Mouse (Mus musculus): ENCODE results near the gene Aaas. TPM values are rescaled to one million over a fixed set of nuclear protein-coding genes. Genes with fewer than 3 reads are reported as not detected.
"Not testable (repeated sequence)": the region's sequence is repeated elsewhere in the genome, so short reads cannot be mapped to it uniquely, and the experiment has no call there.

The Aaas gene
- total RNA-seq, 2 experiments from 2014 or later = 32.3 to 39.0 TPM

GRCm38 (mm10) chr15:102358126-102358525 lies 7.6 kb upstream of the Aaas start:
- no peak for DNase-seq (ENCODE audit: low spot score in 2 of 2)

DNA sequence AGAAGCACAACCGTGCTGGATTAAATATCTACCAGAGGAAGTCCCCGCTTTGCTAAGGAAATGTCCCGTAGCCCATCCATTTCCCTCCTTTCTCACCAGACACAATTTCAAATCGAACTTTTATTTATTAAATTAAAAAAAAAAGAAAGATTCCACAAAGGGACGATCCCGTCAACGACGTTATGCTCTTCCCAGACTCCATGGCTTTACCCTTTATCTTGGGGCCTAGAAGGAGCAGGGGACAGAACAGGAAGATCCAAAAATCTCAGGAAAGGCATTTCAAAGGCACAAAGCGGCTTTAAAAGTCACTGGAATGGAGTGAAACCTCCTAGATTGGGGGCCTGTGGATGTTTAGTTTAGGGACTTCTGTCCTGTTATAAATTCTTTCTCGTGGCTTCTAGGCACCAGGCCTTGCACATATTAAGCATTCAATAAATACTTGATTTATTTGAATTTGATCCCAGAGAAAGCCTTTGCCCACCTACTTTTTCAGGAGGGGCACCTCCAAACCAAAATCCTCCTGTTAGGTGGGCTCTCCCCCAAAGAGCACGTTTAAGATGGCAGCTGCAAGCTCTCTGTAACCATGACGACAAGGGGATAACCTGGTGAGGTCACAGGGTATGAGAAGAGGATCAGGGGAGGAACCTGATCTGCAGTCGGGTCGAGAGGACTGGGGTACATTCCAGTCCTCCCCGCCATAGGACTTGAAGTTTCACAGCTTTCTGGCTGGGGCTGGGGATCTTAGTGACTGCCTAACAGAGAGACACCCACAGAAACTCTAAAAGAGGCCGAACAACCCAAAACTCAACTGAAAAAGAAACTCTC lies 6.1 kb upstream of the Aaas start:
- no peak for DNase-seq (ENCODE audit: low spot score in 2 of 2)

GRCm38 (mm10) chr15:102355871-102356441 lies 5.4 kb upstream of the Aaas start:
- no peak for DNase-seq (ENCODE audit: low spot score in 2 of 2)

DNA sequence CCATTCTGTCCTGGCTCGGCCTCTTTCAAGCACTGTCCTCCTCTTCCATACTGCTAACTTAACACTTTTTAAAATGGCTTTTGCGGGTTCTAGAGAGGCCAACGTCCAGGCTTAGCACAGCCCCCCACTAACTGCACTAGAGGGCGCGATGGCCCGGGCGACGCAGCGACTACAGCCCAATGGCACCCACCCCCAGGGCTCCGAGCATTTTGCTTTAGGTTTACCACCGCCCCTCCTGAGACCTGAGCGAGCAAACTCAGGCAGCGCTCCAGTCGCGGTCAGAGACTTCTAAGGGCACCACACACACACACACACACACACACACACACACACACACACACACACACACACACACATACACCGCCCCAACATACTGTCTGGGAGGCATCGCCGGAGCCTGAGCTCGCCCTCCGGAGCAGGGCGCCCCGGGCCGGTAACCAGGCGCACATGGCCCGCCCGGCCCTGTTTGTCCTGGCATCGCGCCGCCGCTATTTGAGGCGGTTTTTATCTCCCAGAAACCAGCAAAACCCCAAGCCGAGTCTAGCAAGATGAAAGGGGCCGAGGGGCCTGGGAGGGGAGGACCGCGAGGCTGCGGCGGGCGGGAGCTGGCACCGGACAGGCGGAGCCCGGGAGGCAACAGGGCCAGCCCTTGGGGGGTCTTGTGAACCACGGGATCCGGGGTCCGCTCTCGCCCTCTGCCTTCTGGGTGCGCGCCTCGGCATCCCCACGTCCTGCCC lies 4.7 kb upstream of the Aaas start:
- DNase-seq (ENCODE audit: low spot score in 2 of 2) = peak in 1 of 2 experiments; percentile 18

DNA sequence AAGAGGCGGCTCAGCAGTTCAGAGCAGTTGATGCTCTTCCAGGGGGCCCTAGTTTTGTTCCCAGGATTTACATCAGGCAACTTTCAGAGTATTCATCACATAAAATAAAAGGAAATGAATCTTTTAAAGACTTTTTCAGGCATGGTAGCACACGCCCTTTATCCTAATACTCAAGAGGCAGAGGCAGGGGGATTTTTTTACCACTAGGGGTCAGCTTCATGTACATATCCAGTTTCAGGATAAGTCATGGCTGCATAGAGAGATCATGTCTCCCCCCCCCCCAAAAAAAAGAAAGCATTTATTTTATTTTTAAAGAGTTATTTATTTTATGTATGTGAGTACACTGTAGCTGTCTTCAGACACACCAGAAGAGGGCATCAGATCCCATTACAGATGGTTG lies 3.4 kb upstream of the Aaas start:
- DNase-seq (ENCODE audit: low spot score in 2 of 2) = no peak

GRCm38 (mm10) chr15:102352177-102352576 lies 1.6 kb upstream of the Aaas start:
- DNase-seq (ENCODE audit: low spot score in 2 of 2) = no peak

GRCm38 (mm10) chr15:102350942-102351291 lies 346 bp upstream of the Aaas start:
- DNase-seq (ENCODE audit: low spot score in 2 of 2) = no peak

DNA sequence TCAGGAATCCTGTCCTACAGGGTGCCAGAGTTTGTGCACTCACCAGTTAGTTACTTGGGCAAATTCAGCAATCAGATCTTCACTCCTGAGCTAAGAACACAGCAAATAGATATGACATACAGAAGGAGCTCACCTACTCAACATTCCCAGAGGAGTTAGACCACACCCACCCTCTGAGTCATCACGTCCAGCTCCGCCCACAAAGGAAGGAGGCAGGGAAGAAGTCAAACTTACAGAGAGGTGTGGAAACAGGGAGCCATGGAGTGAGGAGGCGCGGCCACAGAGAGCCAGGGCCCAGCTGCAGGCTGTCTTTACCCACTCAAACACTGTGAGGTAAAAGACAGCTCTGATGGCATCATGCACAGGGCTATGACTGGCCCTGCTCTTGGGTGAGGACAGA lies 4.1 kb downstream of the Aaas start:
- no peak for DNase-seq (ENCODE audit: low spot score in 2 of 2)

- DNase-seq (ENCODE audit: low spot score in 2 of 2) = no peak
These were observed 6.1 kb downstream of the Aaas start for GRCm38 (mm10) chr15:102344490-102344889.

- DNase-seq (ENCODE audit: low spot score in 2 of 2) = no peak
These were observed 9.0 kb downstream of the Aaas start for GRCm38 (mm10) chr15:102341580-102341979.

DNA sequence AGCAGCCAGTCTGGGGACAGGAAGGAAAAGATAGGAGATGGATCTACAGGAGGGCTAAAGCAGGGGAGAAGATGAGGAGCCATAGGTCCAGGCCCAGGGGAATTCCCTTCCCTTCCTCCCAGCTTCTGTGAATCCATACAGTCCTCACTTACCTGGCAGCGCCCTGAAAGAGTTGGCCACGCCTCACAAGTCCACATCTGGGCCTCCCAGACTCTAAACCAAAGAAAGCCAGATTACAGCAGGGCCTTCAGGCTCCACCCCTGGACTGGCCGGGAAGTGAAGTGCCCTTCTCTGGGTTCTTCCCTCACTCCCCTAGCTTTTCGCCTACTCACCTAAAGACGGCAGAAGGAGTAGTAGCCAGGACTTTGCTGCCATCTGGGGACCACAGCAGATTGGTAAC lies 11.0 kb downstream of the Aaas start:
- no peak for DNase-seq (ENCODE audit: low spot score in 2 of 2)

- no peak for DNase-seq (ENCODE audit: low spot score in 2 of 2)
These were observed 13.6 kb downstream of the Aaas start for GRCm38 (mm10) chr15:102336946-102337345.

DNA sequence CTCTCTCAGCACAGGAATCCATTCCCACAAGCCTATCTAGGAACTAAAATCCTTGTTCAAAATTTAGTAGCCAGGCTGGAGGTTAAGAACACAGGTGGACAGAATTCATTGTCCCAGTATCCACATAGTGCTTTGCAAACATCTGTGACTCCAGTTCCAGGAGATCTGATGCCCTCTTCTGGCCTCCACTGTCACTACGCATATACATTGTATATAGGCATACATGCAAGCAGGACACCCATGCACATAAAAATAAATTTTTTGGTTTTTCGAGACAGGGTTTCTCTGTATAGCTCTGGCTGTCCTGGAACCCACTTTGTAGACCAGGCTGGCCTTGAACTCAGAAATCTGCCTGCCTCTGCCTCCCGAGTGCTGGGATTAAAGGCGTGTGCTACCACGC lies 14.6 kb downstream of the Aaas start:
- not testable (repeated sequence) for DNase-seq (ENCODE audit: low spot score in 2 of 2)

DNA sequence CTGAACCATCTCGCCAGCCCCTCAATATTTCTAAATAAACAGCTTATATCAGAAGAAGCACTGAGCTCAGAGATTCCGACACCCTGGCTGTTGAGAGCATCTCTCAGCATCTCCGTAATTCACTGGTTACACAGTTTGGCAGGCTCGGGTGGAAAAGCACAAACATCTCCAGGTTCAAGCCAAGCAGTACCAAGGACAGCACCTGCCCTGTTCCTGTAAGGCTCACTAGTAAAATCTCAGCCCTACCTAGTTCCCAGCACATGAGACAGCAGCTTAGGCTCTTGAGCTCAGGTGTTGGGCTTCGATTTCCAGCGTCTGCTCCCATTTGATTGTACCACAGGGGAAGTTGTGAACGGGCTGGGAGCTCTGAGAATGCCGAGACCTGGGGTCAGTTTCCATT lies 15.3 kb downstream of the Aaas start:
- DNase-seq (ENCODE audit: low spot score in 2 of 2) = no peak

GRCm38 (mm10) chr15:102331610-102332015 lies 19.0 kb downstream of the Aaas start, which contains the start of gene Myg1:
TSS of gene Myg1 (plus strand) at chr15:102331709.
- peak; percentile 60 to 69 for DNase-seq (ENCODE audit: low spot score in 2 of 2)

- no peak for DNase-seq (ENCODE audit: low spot score in 2 of 2)
These were observed 23.7 kb downstream of the Aaas start for GRCm38 (mm10) chr15:102326892-102327291.

DNA sequence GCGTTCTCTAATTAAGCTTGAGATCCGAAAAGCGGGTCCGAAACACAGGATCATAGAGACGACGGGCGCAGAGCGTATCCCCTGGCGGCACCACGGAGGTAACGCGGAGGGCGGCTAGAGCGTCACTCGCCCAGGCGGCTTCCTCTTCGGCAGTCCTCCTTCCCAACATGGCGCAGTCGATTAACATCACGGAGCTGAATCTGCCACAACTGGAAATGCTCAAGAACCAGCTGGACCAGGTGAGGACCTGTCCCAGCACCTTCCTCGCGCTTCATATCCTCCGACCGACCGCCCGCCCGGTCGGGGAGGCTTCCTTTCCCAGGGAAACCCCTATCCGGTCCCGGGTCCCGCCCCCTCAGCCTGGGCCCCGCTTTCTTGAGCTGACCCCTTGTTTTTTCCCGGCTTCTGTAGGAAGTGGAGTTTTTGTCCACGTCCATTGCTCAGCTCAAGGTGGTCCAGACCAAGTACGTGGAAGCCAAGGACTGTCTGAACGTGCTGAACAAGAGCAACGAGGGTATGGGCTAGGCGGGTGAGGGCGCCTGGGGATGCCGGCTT lies 24.5 kb downstream of the Aaas start, which contains the start of gene Pfdn5:
Gene Pfdn5 (plus strand): TSS at position 95 of the 555 bp plus-strand sequence.
- DNase-seq (ENCODE audit: low spot score in 2 of 2) = peak; percentile 59 to 75

DNA sequence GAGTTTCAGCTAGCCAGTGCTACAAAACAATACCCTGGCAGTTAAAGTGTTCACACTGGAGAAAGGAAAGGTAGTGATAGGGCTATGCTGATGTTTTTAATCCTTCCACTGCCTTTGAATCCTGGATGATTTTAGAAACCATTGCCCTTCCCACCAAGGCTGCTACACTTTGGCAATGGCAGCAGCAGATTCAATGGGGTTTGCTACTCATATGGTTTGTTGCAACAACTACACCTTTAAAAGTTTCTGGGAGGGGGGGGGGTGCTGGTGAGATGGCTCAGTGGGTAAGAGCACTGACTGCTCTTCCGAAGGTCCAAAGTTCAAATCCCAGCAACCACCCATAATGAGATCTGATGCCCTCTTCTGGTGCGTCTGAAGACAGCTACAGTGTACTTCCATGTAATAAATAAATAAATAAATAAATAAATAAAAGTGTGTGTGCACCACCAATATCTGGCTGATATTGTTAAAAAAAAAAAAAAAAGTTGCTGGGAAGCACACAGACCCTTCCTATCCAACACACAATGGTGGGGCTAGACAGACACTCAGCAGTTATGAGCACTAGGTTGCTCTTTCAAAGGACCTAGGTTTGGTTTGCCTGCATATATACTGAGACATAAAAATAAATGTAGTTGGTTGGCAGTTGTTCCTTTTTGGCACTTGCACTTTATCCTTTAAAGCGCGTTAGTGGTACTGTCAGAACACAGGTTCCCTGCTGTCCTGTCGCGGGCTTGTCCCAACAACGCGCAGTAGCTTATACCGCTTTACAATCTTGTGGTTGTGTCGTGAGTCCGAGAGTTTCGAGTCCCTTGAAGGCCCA lies 25.7 kb downstream of the Aaas start:
- no peak for DNase-seq (ENCODE audit: low spot score in 2 of 2)

- DNase-seq (ENCODE audit: low spot score in 2 of 2) = no peak
These were observed 34.3 kb downstream of the Aaas start for GRCm38 (mm10) chr15:102316263-102316662.

DNA sequence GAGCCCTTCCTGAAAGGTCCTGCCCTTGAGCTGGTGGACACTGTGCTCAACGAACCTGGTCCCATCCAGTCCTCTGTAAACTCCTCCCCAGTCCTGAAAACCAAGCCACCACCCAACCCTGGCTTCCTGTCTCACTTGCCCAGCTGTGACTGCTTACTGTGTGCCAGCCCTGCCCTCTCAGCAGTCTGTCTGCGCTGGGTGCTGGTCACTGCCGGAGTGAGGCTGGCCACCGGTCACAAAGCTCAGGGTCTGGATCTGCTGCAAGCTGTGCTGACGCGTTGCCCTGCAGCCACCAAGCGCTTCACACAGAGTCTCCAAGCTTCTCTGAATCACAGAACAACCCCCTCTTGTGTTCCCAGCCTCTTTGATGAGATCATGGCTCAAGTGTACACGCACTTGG lies 35.3 kb downstream of the Aaas start:
- DNase-seq (ENCODE audit: low spot score in 2 of 2) = no peak

GRCm38 (mm10) chr15:102311489-102311888 lies 39.1 kb downstream of the Aaas start:
- DNase-seq (ENCODE audit: low spot score in 2 of 2) = no peak
